Mouse (Mus musculus) C2C12 (cell line): ENCODE data around the gene Gtf2ird1. TPM values are rescaled to one million over a fixed set of nuclear protein-coding genes. Genes with fewer than 3 reads are reported as not detected.

Experiments used
- H3K27me3 ChIP-seq: one replicate; pipeline ENCODE4 v1.6.1; 2011; ENCODE audit not compliant: control insufficient read depth, insufficient read depth, insufficient read length
- H3K36me3 ChIP-seq: one replicate; pipeline ENCODE4 v1.6.1; 2011; ENCODE audit not compliant: control insufficient read depth, insufficient read depth
- H3K4me3 ChIP-seq: one replicate; pipeline ENCODE4 v1.5.1; 2011; ENCODE audit warnings: mild to moderate bottlenecking, control low read depth; ENCODE audit not compliant: poor library complexity, insufficient read depth, severe bottlenecking
- H3K79me2 ChIP-seq: one replicate; pipeline ENCODE4 v1.6.1; 2011; ENCODE audit not compliant: control insufficient read depth, insufficient read depth
- H3K79me3 ChIP-seq: one replicate; pipeline ENCODE4 v1.6.1; 2011; ENCODE audit warnings: low read depth, control low read depth
- H3ac ChIP-seq: one replicate; pipeline ENCODE3; 2011; ENCODE audit warnings: low read depth; ENCODE audit not compliant: control insufficient read depth, insufficient read length
- CEBPB ChIP-seq: IDR thresholded peaks from one replicate; pipeline ENCODE4 v1.6.1; 2011; ENCODE audit warnings: low read depth, mild to moderate bottlenecking, control low read depth, moderate library complexity
- CTCF ChIP-seq: IDR thresholded peaks from one replicate; pipeline ENCODE4 v1.5.1; 2011; ENCODE audit not compliant: control insufficient read depth, insufficient read depth, insufficient read length
- FOSL1 ChIP-seq: IDR thresholded peaks from one replicate; pipeline ENCODE4 v1.8.0; 2011; ENCODE audit warnings: mild to moderate bottlenecking, low read length; ENCODE audit not compliant: poor library complexity, insufficient read depth, severe bottlenecking
- MAX ChIP-seq: IDR thresholded peaks from one replicate; pipeline ENCODE4 v1.6.1; 2011; ENCODE audit warnings: mild to moderate bottlenecking, control low read depth
- MYOD1 ChIP-seq: IDR thresholded peaks from one replicate; pipeline ENCODE4 v1.6.1; 2011; ENCODE audit warnings: low read depth; ENCODE audit not compliant: control insufficient read depth, insufficient read length
- MYOG ChIP-seq: IDR thresholded peaks from one replicate; pipeline ENCODE4 v1.6.1; 2011; ENCODE audit not compliant: control insufficient read depth, insufficient read length; ENCODE audit errors: extremely low read depth
- USF1 ChIP-seq: IDR thresholded peaks from one replicate; pipeline ENCODE4 v1.6.1; 2011; ENCODE audit warnings: low read depth, mild to moderate bottlenecking, control low read depth, moderate library complexity
- polyA plus RNA-seq: library from polyadenylated mRNA; unstranded; fragments of >200 nt; fragmentation: generic; extraction: Trizol; gene quantifications from one replicate; pipeline ENCODE4 v1.2.1, GENCODE M21; 2012; ENCODE audit warnings: missing spikeins

Gtf2ird1 gene
- polyA plus RNA-seq, 1 experiment, result 48.6 TPM

GRCm38 (mm10) chr5:134465197-134465596 is 8.7 kb upstream of the Gtf2ird1 start:
- Histone ChIP-seq H3K79me3 (no peaks in the 10 kb centered on the region), H3K4me3 (no peak overlapping the region), H3K27me3 (no peaks in the 10 kb centered on the region), H3ac (no peak overlapping the region), H3K36me3 (no peaks in the 10 kb centered on the region), H3K79me2 (no peaks in the 10 kb centered on the region)
- no peak for TF ChIP-seq FOSL1
- TF ChIP-seq USF1, result no peak
- TF ChIP-seq CTCF, result no peak
- TF ChIP-seq CEBPB, result no peak
- TF ChIP-seq MYOG, result no peak
- no peak for TF ChIP-seq MAX
- TF ChIP-seq MYOD1, result no peak

GRCm38 (mm10) chr5:134464225-134464624 is 7.7 kb upstream of the Gtf2ird1 start:
- Histone ChIP-seq H3K27me3 (no peaks in the 10 kb centered on the region), H3ac (no peak overlapping the region), H3K4me3 (no peak overlapping the region), H3K79me2 (no peaks in the 10 kb centered on the region), H3K79me3 (no peaks in the 10 kb centered on the region), H3K36me3 (no peaks in the 10 kb centered on the region)
- no peak for TF ChIP-seq MYOD1
- TF ChIP-seq MYOG, result no peak
- TF ChIP-seq CTCF, result no peak
- TF ChIP-seq MAX, result no peak
- TF ChIP-seq FOSL1, result no peak
- TF ChIP-seq CEBPB, result no peak

- no peaks in the 10 kb centered on the region for H3K79me3 ChIP-seq
- H3K79me2 ChIP-seq, result no peaks in the 10 kb centered on the region
- no peak for TF ChIP-seq CTCF
- no peak for TF ChIP-seq MYOG
- no peak for TF ChIP-seq FOSL1
- no peak overlapping the region for H3ac ChIP-seq
- no peaks in the 10 kb centered on the region for H3K27me3 ChIP-seq
- H3K4me3 ChIP-seq, result no peak overlapping the region
- no peaks in the 10 kb centered on the region for H3K36me3 ChIP-seq
Observed at GRCm38 (mm10) chr5:134462731-134463130, 6.2 kb upstream of the Gtf2ird1 start.

- Histone ChIP-seq H3K79me3 (no peaks in the 10 kb centered on the region), H3K4me3 (no peak overlapping the region), H3K27me3 (no peaks in the 10 kb centered on the region), H3K36me3 (no peaks in the 10 kb centered on the region), H3K79me2 (no peaks in the 10 kb centered on the region), H3ac (no peak overlapping the region)
- TF ChIP-seq CEBPB (no peak), USF1 (no peak)
Observed at GRCm38 (mm10) chr5:134462316-134462715, 5.8 kb upstream of the Gtf2ird1 start.

- peaks cover 6% of the 10 kb centered on the region for H3K79me3 ChIP-seq
- H3K4me3 ChIP-seq, result no peak overlapping the region
- no peak overlapping the region for H3ac ChIP-seq
- no peaks in the 10 kb centered on the region for H3K36me3 ChIP-seq
- TF ChIP-seq CTCF (no peak), MYOD1 (no peak), FOSL1 (no peak), USF1 (no peak), MYOG (no peak), MAX (no peak), CEBPB (no peak)
- no peaks in the 10 kb centered on the region for H3K27me3 ChIP-seq
- peaks cover 10% of the 10 kb centered on the region for H3K79me2 ChIP-seq
Observed at GRCm38 (mm10) chr5:134460546-134460945, 4.0 kb upstream of the Gtf2ird1 start.

GRCm38 (mm10) chr5:134459096-134459495 is 2.6 kb upstream of the Gtf2ird1 start:
- TF ChIP-seq MYOG, result no peak
- TF ChIP-seq FOSL1, result no peak
- no peak for TF ChIP-seq USF1
- TF ChIP-seq MYOD1, result no peak
- no peak for TF ChIP-seq MAX
- no peak for TF ChIP-seq CEBPB
- no peak for TF ChIP-seq CTCF
- Histone ChIP-seq H3K79me2 (peaks cover 25% of the 10 kb centered on the region), H3K36me3 (no peaks in the 10 kb centered on the region)

More at GRCm38 (mm10) chr5:134459096-134459495, 2.6 kb upstream of the Gtf2ird1 start:
- no peak overlapping the region for H3K4me3 ChIP-seq
- H3K79me3 ChIP-seq, result peaks cover 20% of the 10 kb centered on the region
- no peaks in the 10 kb centered on the region for H3K27me3 ChIP-seq
- H3ac ChIP-seq, result no peak overlapping the region
